Mouse (Mus musculus) lung, postnatal 0 days (tissue): ENCODE data around the gene Col23a1.

ENCODE experiments used
- CTCF ChIP-seq: IDR thresholded peaks from 2 replicates; pipeline ENCODE4 v1.5.1; 2016; ENCODE audit warnings: antibody characterized with exemption, mild to moderate bottlenecking
- EP300 ChIP-seq: IDR thresholded peaks from 2 replicates; pipeline ENCODE4 v1.6.1; 2016; ENCODE audit warnings: antibody characterized with exemption, mild to moderate bottlenecking, control low read depth

DNA sequence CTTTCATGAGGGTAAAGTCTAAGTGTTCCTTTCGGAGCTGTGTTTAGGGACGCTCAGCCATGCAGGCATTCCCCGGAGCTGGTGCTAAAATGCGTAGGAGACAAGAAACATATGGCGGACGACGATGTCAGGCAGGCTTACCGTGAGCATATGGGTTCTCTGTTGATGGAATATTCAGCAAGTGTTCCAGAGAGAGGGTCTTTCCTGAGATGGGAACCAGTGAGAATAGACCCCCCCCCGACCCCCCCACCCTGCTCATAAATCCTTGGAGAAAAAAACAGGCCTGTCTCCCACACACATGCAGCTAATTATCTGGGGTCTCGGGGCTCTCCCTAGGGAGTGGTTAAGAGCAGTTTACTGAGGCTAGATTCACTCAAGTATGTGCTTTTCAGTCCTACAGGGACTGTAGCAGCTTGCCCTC, 212.7 kb downstream of the Col23a1 start:
- no peak for TF ChIP-seq CTCF
- TF ChIP-seq EP300, result no peak
